Comparison of ENCODE assay signal across 8 mouse cellular contexts in the genomic region with DNA sequence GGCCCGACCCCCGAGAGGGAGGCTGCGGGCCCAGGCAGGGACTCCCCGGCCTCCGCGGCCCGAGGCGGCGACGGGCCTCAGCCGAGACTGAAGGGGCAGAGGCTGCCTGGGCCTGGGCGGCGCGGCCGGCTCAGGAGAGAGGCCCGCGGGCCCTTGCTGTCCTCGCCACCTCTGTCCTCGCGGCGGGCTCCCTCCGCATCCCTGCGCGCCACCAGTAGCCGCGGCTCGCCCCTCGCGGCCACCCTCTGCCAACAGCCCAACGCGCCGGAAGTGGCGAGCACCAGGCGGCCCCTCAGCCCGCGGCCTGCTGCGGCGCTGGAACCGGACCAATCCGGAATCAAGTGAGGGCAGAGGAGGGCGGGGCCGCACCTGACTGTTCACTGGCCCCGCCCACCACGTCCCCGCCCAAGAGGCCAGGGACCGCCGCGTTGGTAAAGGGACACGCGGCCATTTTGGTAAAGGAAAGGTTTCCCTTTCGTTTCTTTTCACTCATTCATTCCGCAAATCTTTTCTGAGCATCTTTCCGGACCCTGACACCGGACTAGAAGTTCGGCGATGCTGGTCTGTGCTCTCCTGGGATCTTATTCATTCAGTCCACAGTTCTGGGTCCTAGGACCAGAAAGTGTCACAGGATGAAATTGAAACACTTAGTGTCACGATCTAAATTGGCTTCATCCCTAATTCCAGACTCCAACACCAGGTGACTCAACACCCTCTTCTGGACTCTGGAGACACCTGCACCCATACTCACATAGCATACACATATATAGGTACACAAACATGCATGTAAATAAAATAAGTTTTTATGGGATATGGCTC. TPM values are rescaled to one million over a fixed set of nuclear protein-coding genes. Genes with fewer than 3 reads are reported as not detected.
DNase-seq lines count a peak whose midpoint lies in the region; ATAC-seq and TF ChIP-seq lines count a peak whose summit lies in the region.

A gene (minus strand): TSS at position 324 of the 819 bp plus-strand sequence.

- TF ChIP-seq POLR2A in brain, embryonic 14.5 days (IDR thresholded peaks at IDR 0.05; ENCODE audit: borderline replicate concordance, extremely low read depth, insufficient read depth, insufficient read length, poor library complexity, severe bottlenecking) = peak; percentile 95

- peak within 1 kb of the TSS; percentile 91 for H3K9ac ChIP-seq in heart, embryonic 12.5 days
- peak within 1 kb of the TSS; percentile 92 for H3K9ac ChIP-seq in kidney, postnatal 0 days (ENCODE audit: low read depth, low read length)
- peak within 1 kb of the TSS; percentile 98 for H3K9ac ChIP-seq in liver, embryonic 11.5 days (ENCODE audit: low read depth, low read length)
- peak within 1 kb of the TSS; percentile 86 for H3K9ac ChIP-seq in stomach, embryonic 14.5 days (replicated peaks; ENCODE audit: low read depth, low read length)

- peaks cover 42% of the 10 kb centered on the region for H3K79me3 ChIP-seq in C2C12 (ENCODE audit: low read depth)

- peak within 1 kb of the TSS; percentile 82 for H3K4me3 ChIP-seq in C2C12 (ENCODE audit: insufficient read depth, poor library complexity, severe bottlenecking)
- H3K4me3 ChIP-seq in erythroblast, embryonic 14.5 days (replicated peaks) = peak within 1 kb of the TSS; percentile 90
- H3K4me3 ChIP-seq in heart, embryonic 12.5 days = peak within 1 kb of the TSS; percentile 73
- H3K4me3 ChIP-seq in kidney, postnatal 0 days (replicated peaks; ENCODE audit: low read depth, low read length) = peak within 1 kb of the TSS; percentile 80
- H3K4me3 ChIP-seq in liver, embryonic 11.5 days (ENCODE audit: low read depth, low read length) = peak within 1 kb of the TSS; percentile 98
- H3K4me3 ChIP-seq in stomach, embryonic 14.5 days (ENCODE audit: low read depth, low read length) = peak within 1 kb of the TSS; percentile 80

- H3K36me3 ChIP-seq in C2C12 (ENCODE audit: control insufficient read depth, insufficient read depth) = no peaks in the 10 kb centered on the region
- no peaks in the 10 kb centered on the region; the same call in 1 of the 2 replicates for H3K36me3 ChIP-seq in erythroblast, embryonic 14.5 days (ENCODE audit: control insufficient read depth)
- no peaks in the 10 kb centered on the region for H3K36me3 ChIP-seq in heart, embryonic 12.5 days
- 0 out of 2 replicates have a peak, but pooled peaks cover 3% of the 10 kb centered on the region for H3K36me3 ChIP-seq in kidney, postnatal 0 days (ENCODE audit: insufficient read depth, low read length)
- no peaks in the 10 kb centered on the region for H3K36me3 ChIP-seq in liver, embryonic 11.5 days (ENCODE audit: control insufficient read depth, insufficient read depth, low read length)
- H3K36me3 ChIP-seq in stomach, embryonic 14.5 days (ENCODE audit: control insufficient read depth, insufficient read depth, low read length) = no peaks in the 10 kb centered on the region

- peaks cover 48% of the 10 kb centered on the region for H3K79me2 ChIP-seq in C2C12 (ENCODE audit: control insufficient read depth, insufficient read depth)

- peaks cover 48% of the 10 kb centered on the region for H3K4me1 ChIP-seq in erythroblast, embryonic 14.5 days (ENCODE audit: control insufficient read depth)
- H3K4me1 ChIP-seq in heart, embryonic 12.5 days (replicated peaks) = peaks cover 20% of the 10 kb centered on the region
- H3K4me1 ChIP-seq in kidney, postnatal 0 days (replicated peaks; ENCODE audit: insufficient read depth, low read length) = 0 out of 2 replicates have a peak, but pooled peaks cover 5% of the 10 kb centered on the region
- peaks cover 12% of the 10 kb centered on the region for H3K4me1 ChIP-seq in liver, embryonic 11.5 days (replicated peaks; ENCODE audit: control insufficient read depth, insufficient read depth, low read length)
- peaks cover 8% of the 10 kb centered on the region for H3K4me1 ChIP-seq in stomach, embryonic 14.5 days (ENCODE audit: control insufficient read depth, insufficient read depth, low read length)

- peak; percentile 98 for DNase-seq in brain, embryonic 14.5 days (ENCODE audit: low read depth)
- DNase-seq in kidney, postnatal 0 days (ENCODE audit: low spot score) = peak; percentile 98
- DNase-seq in liver, embryonic 11.5 days (ENCODE audit: low spot score) = peak; percentile 96
- DNase-seq in naive thymus-derived CD4-positive, alpha-beta T cell, adult 2 months (ENCODE audit: low read depth) = peak; percentile 98

- peak within 1 kb of the TSS; percentile 98 for H3ac ChIP-seq in C2C12 (ENCODE audit: control insufficient read depth, insufficient read length, low read depth)

- no peaks in the 10 kb centered on the region for H3K9me3 ChIP-seq in erythroblast, embryonic 14.5 days (ENCODE audit: control insufficient read depth, low read length)
- H3K9me3 ChIP-seq in heart, embryonic 12.5 days (replicated peaks) = no peaks in the 10 kb centered on the region
- H3K9me3 ChIP-seq in kidney, postnatal 0 days (replicated peaks; ENCODE audit: low read length) = no peaks in the 10 kb centered on the region
- no peaks in the 10 kb centered on the region for H3K9me3 ChIP-seq in liver, embryonic 11.5 days (ENCODE audit: control insufficient read depth, low read length)
- H3K9me3 ChIP-seq in stomach, embryonic 14.5 days (ENCODE audit: control insufficient read depth, low read depth, low read length) = no peaks in the 10 kb centered on the region

- H3K27ac ChIP-seq in heart, embryonic 12.5 days (ENCODE audit: poor library complexity, severe bottlenecking) = peak within 1 kb of the TSS; percentile 78
- peak within 1 kb of the TSS; percentile 90 for H3K27ac ChIP-seq in kidney, postnatal 0 days
- peak within 1 kb of the TSS; percentile 82 for H3K27ac ChIP-seq in liver, embryonic 11.5 days (ENCODE audit: low read depth, low read length)
- peak within 1 kb of the TSS; percentile 77 for H3K27ac ChIP-seq in stomach, embryonic 14.5 days (ENCODE audit: low read length)

- H3K4me2 ChIP-seq in heart, embryonic 12.5 days = peak within 1 kb of the TSS; percentile 85
- H3K4me2 ChIP-seq in kidney, postnatal 0 days (ENCODE audit: low read length) = peak within 1 kb of the TSS; percentile 72
- peak within 1 kb of the TSS; percentile 73 for H3K4me2 ChIP-seq in liver, embryonic 11.5 days
- peak within 1 kb of the TSS; percentile 88 for H3K4me2 ChIP-seq in stomach, embryonic 14.5 days (replicated peaks; ENCODE audit: low read depth, low read length)

- H3K27me3 ChIP-seq in C2C12 (ENCODE audit: control insufficient read depth, insufficient read depth, insufficient read length) = peaks cover 2% of the 10 kb centered on the region
- H3K27me3 ChIP-seq in erythroblast, embryonic 14.5 days (ENCODE audit: control insufficient read depth) = peaks cover 2% of the 10 kb centered on the region; the same call in 1 of the 2 replicates
- H3K27me3 ChIP-seq in heart, embryonic 12.5 days (replicated peaks) = 0 out of 2 replicates have a peak, but pooled peaks cover 3% of the 10 kb centered on the region
- no peaks in the 10 kb centered on the region for H3K27me3 ChIP-seq in kidney, postnatal 0 days (ENCODE audit: insufficient read depth, low read length)
- H3K27me3 ChIP-seq in liver, embryonic 11.5 days (replicated peaks; ENCODE audit: control insufficient read depth, insufficient read depth, low read length) = no peaks in the 10 kb centered on the region
- no peaks in the 10 kb centered on the region for H3K27me3 ChIP-seq in stomach, embryonic 14.5 days (ENCODE audit: control insufficient read depth, insufficient read depth, low read length)

- 2% methylated on average over 44 of the region's 57 CpGs for WGBS in heart, embryonic 12.5 days
- under 1% methylated on average over 57 of the region's 57 CpGs for WGBS in kidney, postnatal 0 days
- WGBS in liver, embryonic 11.5 days = under 1% methylated on average over 57 of the region's 57 CpGs
- WGBS in stomach, embryonic 14.5 days = under 1% methylated on average over 56 of the region's 57 CpGs

- TF ChIP-seq CTCF in C2C12 (IDR thresholded peaks at IDR 0.05; ENCODE audit: control insufficient read depth, insufficient read depth, insufficient read length) = no peak
- no peak for TF ChIP-seq CTCF in brain, embryonic 14.5 days (IDR thresholded peaks at IDR 0.05; ENCODE audit: borderline replicate concordance, extremely low read depth, insufficient read depth, insufficient read length)
- peak; percentile 21; the same call in 1 of the 2 replicates for TF ChIP-seq CTCF in kidney, postnatal 0 days (IDR thresholded peaks at IDR 0.05; ENCODE audit: low read depth)

- peak; percentile 97 for ATAC-seq in heart, embryonic 12.5 days (ENCODE audit: insufficient number of reproducible peaks, low FRiP score)
- peak; percentile 97 for ATAC-seq in kidney, postnatal 0 days (replicated peaks; ENCODE audit: low FRiP score, low read depth)
- ATAC-seq in liver, embryonic 11.5 days (replicated peaks; ENCODE audit: low FRiP score) = peak; percentile 98
- peak; percentile 94 for ATAC-seq in stomach, embryonic 14.5 days (ENCODE audit: insufficient number of reproducible peaks, insufficient read depth, low FRiP score, low read depth)

TF ChIP-seq in C2C12, 6 proteins besides CTCF, POLR2A, EP300 and RAD21:
- TF ChIP-seq MAX (IDR thresholded peaks at IDR 0.05) = no peak
- TF ChIP-seq CEBPB (IDR thresholded peaks at IDR 0.05; ENCODE audit: low read depth) = no peak
- no peak for TF ChIP-seq MYOD1 (IDR thresholded peaks at IDR 0.05; ENCODE audit: control insufficient read depth, insufficient read length, low read depth)
- TF ChIP-seq USF1 (IDR thresholded peaks at IDR 0.05; ENCODE audit: low read depth) = no peak
- no peak for TF ChIP-seq MYOG (IDR thresholded peaks at IDR 0.05; ENCODE audit: control insufficient read depth, extremely low read depth, insufficient read length)
- TF ChIP-seq FOSL1 (IDR thresholded peaks at IDR 0.05; ENCODE audit: insufficient read depth, low read length, poor library complexity, severe bottlenecking) = no peak
TF ChIP-seq in C2C12: peak in this region for 0.

RNA-seq across cellular contexts. Expression of the gene that starts here (rescaled TPM):
- 65.0 TPM for polyA plus RNA-seq in C2C12 (2012; fragmentation: generic; extraction: Trizol)
- polyA plus RNA-seq in brain, embryonic 14.5 days (2012; rRNA removed) = 226 and 237 TPM in 2 replicates
- 4.8 and 9.6 TPM in 2 replicates for polyA plus RNA-seq in erythroblast, embryonic 14.5 days (2012)
- 44.7 and 48.1 TPM in 2 replicates for polyA plus RNA-seq in heart, embryonic 12.5 days (2016; fragmentation: Nextera tagmentation; extraction: Ambion mirVana)
- 30.1 and 31.5 TPM in 2 replicates for polyA plus RNA-seq in kidney, postnatal 0 days (2015; fragmentation: Nextera tagmentation; extraction: Ambion mirVana)
- 58.7 and 59.7 TPM in 2 replicates for polyA plus RNA-seq in liver, embryonic 11.5 days (2014; fragmentation: Nextera tagmentation; extraction: Ambion mirVana)
- 65.9 and 73.6 TPM in 2 replicates for polyA plus RNA-seq in stomach, embryonic 14.5 days (2014; fragmentation: Nextera tagmentation; extraction: Ambion mirVana)

Comparison
In these comparisons a context has a peak if more than half of its experiments do, and no peak if none do; other contexts are left out.
1. Peak in every context shown above with its lines: DNase-seq, ATAC-seq, H3K4me3 ChIP-seq and H3K27ac ChIP-seq.